Mouse (Mus musculus): ENCODE data around the gene Arsb. TPM values are rescaled to one million over a fixed set of nuclear protein-coding genes. Genes with fewer than 3 reads are reported as not detected.
A peak's percentile ranks its signal among the peaks of the same experiment; 100 is the strongest.

The Arsb gene
- total and polyA plus RNA-seq, 2 experiments from 2014 or later: 13.6 to 16.3 TPM

DNA sequence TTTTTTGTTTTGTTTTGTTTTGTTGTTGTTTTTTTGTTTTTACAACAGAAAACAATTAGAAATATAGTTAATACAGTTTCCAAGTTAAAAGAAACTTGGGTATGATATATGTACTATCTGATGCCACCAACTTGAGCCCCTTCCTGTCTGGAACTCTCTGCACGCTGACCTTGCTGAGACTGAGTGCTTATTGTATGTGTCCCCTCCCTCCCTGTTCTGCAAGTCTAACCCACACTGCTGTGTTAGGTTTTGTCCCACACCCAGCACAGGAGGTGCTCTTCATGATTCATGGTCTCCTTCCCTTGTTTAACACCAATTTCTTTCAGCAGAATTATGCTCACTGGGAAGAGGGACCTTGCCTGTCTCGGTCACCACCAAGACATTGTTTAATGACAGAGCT is 56.3 kb downstream of the Arsb start:
- no peak for ATAC-seq
- H3K9ac ChIP-seq: no peak overlapping the region
- TF ChIP-seq CTCF (IDR thresholded peaks at IDR 0.05; ENCODE audit: low read depth): no peak

DNA sequence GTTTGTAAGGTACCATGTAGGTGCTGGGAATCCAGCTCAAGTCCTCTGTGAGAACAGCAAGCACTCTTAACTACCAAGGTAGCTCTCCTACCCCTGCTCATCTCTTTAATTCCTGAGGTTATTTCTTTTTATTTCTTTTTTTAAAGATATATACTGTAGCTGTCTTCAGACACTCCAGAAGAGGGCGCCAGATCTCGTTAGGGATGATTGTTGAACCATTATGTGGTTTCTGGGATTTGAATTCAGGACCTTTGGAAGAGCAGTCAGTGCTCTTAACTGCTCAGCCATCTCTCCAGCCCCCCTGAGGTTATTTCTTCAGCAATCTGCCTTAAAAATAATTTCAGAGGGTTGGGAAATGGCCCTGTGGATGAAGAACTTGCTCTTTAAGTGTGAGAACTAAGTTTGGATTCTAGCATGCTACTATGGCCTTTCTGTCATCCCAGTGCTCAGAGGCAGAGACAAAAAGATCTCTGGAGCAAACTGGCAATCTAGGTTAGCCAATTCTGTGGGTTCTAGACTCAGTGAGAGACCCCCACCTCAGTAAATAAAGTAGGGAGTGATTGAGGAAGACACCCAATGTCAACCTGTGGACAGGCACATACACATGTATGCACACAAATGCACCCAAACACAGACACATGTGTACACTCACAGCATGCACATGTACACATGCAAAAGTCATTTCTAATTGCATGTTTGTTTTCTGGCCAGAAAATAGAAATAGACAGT is 58.3 kb downstream of the Arsb start:
- Histone ChIP-seq H3K36me3 (ENCODE audit: insufficient read depth) (no peaks in the 10 kb centered on the region), H3K9me3 (ENCODE audit: low read length) (no peaks in the 10 kb centered on the region), H3K27me3 (ENCODE audit: insufficient read depth, low read length) (no peaks in the 10 kb centered on the region), H3K4me3 (ENCODE audit: low read depth, low read length) (no peak overlapping the region), H3K4me2 (ENCODE audit: low read depth) (no peak overlapping the region), H3K4me1 (ENCODE audit: insufficient read depth) (no peaks in the 10 kb centered on the region), H3K27ac (ENCODE audit: low read depth, low read length) (no peak overlapping the region), H3K9ac (no peak overlapping the region)
- ATAC-seq (no peak), DNase-seq (no peak)
- 70% methylated on average over 2 of the region's 2 CpGs for WGBS
- TF ChIP-seq CTCF (IDR thresholded peaks at IDR 0.05; ENCODE audit: low read depth): no peak

More for the DNA sequence above, 56.3 kb downstream of the Arsb start:
- no peak overlapping the region for H3K4me3 ChIP-seq (ENCODE audit: low read depth, low read length)
- H3K4me2 ChIP-seq (ENCODE audit: low read depth): no peak overlapping the region
- DNase-seq: no peak
- WGBS: 72% methylated on average over 2 of the region's 2 CpGs
- no peaks in the 10 kb centered on the region for H3K27me3 ChIP-seq (ENCODE audit: insufficient read depth, low read length)
- no peaks in the 10 kb centered on the region for H3K4me1 ChIP-seq (ENCODE audit: insufficient read depth)
- no peaks in the 10 kb centered on the region for H3K36me3 ChIP-seq (ENCODE audit: insufficient read depth)
- H3K27ac ChIP-seq (ENCODE audit: low read depth, low read length): no peak overlapping the region
- H3K9me3 ChIP-seq (ENCODE audit: low read length): no peaks in the 10 kb centered on the region

- ATAC-seq (no peak), DNase-seq (no peak)
- no peak for TF ChIP-seq CTCF (IDR thresholded peaks at IDR 0.05; ENCODE audit: low read depth)
- Histone ChIP-seq H3K27ac (ENCODE audit: low read depth, low read length) (no peak overlapping the region), H3K4me2 (ENCODE audit: low read depth) (no peak overlapping the region), H3K9ac (no peak overlapping the region), H3K36me3 (ENCODE audit: insufficient read depth) (no peaks in the 10 kb centered on the region), H3K9me3 (ENCODE audit: low read length) (no peaks in the 10 kb centered on the region), H3K27me3 (ENCODE audit: insufficient read depth, low read length) (no peaks in the 10 kb centered on the region), H3K4me3 (ENCODE audit: low read depth, low read length) (no peak overlapping the region), H3K4me1 (ENCODE audit: insufficient read depth) (no peaks in the 10 kb centered on the region)
- 88% methylated on average over 6 of the region's 6 CpGs for WGBS
Observed at GRCm38 (mm10) chr13:93830294-93830645, 58.8 kb downstream of the Arsb start.

- 86% methylated on average over 12 of the region's 12 CpGs for WGBS
- H3K27me3 ChIP-seq (ENCODE audit: insufficient read depth, low read length): no peaks in the 10 kb centered on the region
- ATAC-seq (no peak), DNase-seq (no peak)
- H3K9ac ChIP-seq: no peak overlapping the region
- no peaks in the 10 kb centered on the region for H3K9me3 ChIP-seq (ENCODE audit: low read length)
- H3K4me1 ChIP-seq (ENCODE audit: insufficient read depth): peaks cover 11% of the 10 kb centered on the region; the same call in 1 of the 2 replicates
- no peak overlapping the region for H3K4me3 ChIP-seq (ENCODE audit: low read depth, low read length)
- no peak overlapping the region for H3K4me2 ChIP-seq (ENCODE audit: low read depth)
- TF ChIP-seq CTCF (IDR thresholded peaks at IDR 0.05; ENCODE audit: low read depth): no peak
- H3K27ac ChIP-seq (ENCODE audit: low read depth, low read length): no peak overlapping the region
- H3K36me3 ChIP-seq (ENCODE audit: insufficient read depth): no peaks in the 10 kb centered on the region
Observed at GRCm38 (mm10) chr13:93837481-93838225, 66.2 kb downstream of the Arsb start.

DNA sequence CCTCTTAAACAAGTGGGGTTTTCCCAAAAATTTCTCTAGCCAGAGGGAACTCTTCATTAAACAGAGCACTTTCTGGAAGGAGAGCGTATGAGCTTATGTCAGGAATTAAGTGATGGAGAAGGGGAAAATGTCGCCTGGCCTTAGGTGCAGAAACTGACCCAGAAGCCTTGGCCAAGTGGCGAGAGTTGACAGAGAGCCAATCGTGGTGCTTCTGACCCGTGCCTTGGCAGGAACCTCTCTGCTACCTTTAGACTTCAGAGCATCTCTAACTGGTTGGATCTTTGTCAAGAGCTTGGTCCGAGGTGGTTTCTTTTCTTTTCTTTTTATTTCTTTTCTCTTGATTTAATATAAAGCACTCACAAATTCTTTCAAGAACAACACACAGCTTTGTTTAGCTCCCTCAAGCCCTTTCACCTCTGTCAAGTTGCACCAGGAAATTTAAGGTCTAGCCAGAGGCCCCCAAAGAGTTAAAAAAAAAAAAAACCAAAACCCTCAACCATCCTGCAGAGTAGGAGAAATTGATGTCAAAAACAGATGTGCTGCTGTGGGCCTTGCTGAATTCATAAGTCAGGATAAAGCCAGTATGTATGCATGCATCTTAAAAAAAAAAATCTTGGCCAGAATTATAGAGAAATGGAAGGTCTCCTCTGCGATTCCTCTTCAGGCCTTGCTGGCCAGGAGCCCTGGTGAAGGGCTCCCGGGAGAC is 67.2 kb downstream of the Arsb start:
- no peak for ATAC-seq
- H3K4me2 ChIP-seq (ENCODE audit: low read depth): no peak overlapping the region
- peaks cover 11% of the 10 kb centered on the region; the same call in 1 of the 2 replicates for H3K4me1 ChIP-seq (ENCODE audit: insufficient read depth)
- no peak overlapping the region for H3K4me3 ChIP-seq (ENCODE audit: low read depth, low read length)
- no peak overlapping the region for H3K9ac ChIP-seq
- peak overlapping the region; percentile 62 for H3K27ac ChIP-seq (ENCODE audit: low read depth, low read length)
- WGBS: 31% methylated on average over 8 of the region's 8 CpGs
- H3K9me3 ChIP-seq (ENCODE audit: low read length): no peaks in the 10 kb centered on the region
- H3K36me3 ChIP-seq (ENCODE audit: insufficient read depth): no peaks in the 10 kb centered on the region
- no peaks in the 10 kb centered on the region for H3K27me3 ChIP-seq (ENCODE audit: insufficient read depth, low read length)
- DNase-seq: no peak
- TF ChIP-seq CTCF (IDR thresholded peaks at IDR 0.05; ENCODE audit: low read depth): no peak

GRCm38 (mm10) chr13:93839137-93839630 is 67.8 kb downstream of the Arsb start:
- 11% methylated on average over 10 of the region's 10 CpGs for WGBS
- H3K9me3 ChIP-seq (ENCODE audit: low read length): no peaks in the 10 kb centered on the region
- no peak for TF ChIP-seq CTCF (IDR thresholded peaks at IDR 0.05; ENCODE audit: low read depth)
- H3K4me1 ChIP-seq (ENCODE audit: insufficient read depth): peaks cover 11% of the 10 kb centered on the region; the same call in 1 of the 2 replicates
- H3K9ac ChIP-seq: no peak overlapping the region
- no peaks in the 10 kb centered on the region for H3K27me3 ChIP-seq (ENCODE audit: insufficient read depth, low read length)
- peak overlapping the region; percentile 62 for H3K27ac ChIP-seq (ENCODE audit: low read depth, low read length)
- peak; percentile 92 for ATAC-seq
- no peak overlapping the region for H3K4me2 ChIP-seq (ENCODE audit: low read depth)
- no peaks in the 10 kb centered on the region for H3K36me3 ChIP-seq (ENCODE audit: insufficient read depth)
- peak; percentile 59 for DNase-seq
- no peak overlapping the region for H3K4me3 ChIP-seq (ENCODE audit: low read depth, low read length)

Measured in forebrain, postnatal 0 days (tissue).